Mouse (Mus musculus) mouse trophoblast stem cell (cell line): Measurements from ENCODE around the gene Atp1b2.

ENCODE experiments used
- in situ Hi-C, 2 experiments: fragments of 300-500 bp; cut with MseI, MboI; formaldehyde crosslinking; loops; 2 replicates in 1 of 2; 3 replicates in 1 of 2; pipeline ENCODE4 v1.15.1; 2025

The Atp1b2 gene

GRCm38 (mm10) chr11:69608525-69608924 lies 2.8 kb upstream of the Atp1b2 start:
- in situ Hi-C loops, result loop anchor here in 1 of 2 experiments (5.0 kb wide), 1 partner anchor 71 kb away; no protein-coding TSS in a partner anchor

GRCm38 (mm10) chr11:69606832-69607231 lies 1.1 kb upstream of the Atp1b2 start:
- in situ Hi-C loops, result loop anchor here in 1 of 2 experiments (5.0 kb wide), 1 partner anchor 70 kb away; no protein-coding TSS in a partner anchor

GRCm38 (mm10) chr11:69606491-69606795 lies 701 bp upstream of the Atp1b2 start:
- in situ Hi-C loops, result loop anchor here in 1 of 2 experiments (5.0 kb wide), 1 partner anchor 69 kb away; no protein-coding TSS in a partner anchor

- in situ Hi-C loops, result loop anchor here in 1 of 2 experiments (5.0 kb wide), 1 partner anchor 68 kb away; no protein-coding TSS in a partner anchor
Measured at GRCm38 (mm10) chr11:69604795-69605664, 712 bp downstream of the Atp1b2 start.

- in situ Hi-C loops, result no loop called here
Measured at GRCm38 (mm10) chr11:69604347-69604746, 1.4 kb downstream of the Atp1b2 start.

- in situ Hi-C loops, result no loop called here
Measured at GRCm38 (mm10) chr11:69603516-69603915, 2.2 kb downstream of the Atp1b2 start.

GRCm38 (mm10) chr11:69601768-69602167 lies 4.0 kb downstream of the Atp1b2 start:
- in situ Hi-C loops, result no loop called here

- in situ Hi-C loops, result no loop called here
Measured at GRCm38 (mm10) chr11:69600098-69600497, 5.6 kb downstream of the Atp1b2 start.

- in situ Hi-C loops, result no loop called here
Measured at GRCm38 (mm10) chr11:69599436-69599835, 6.3 kb downstream of the Atp1b2 start.

GRCm38 (mm10) chr11:69594853-69595252 lies 10.9 kb downstream of the Atp1b2 start:
- in situ Hi-C loops, result no loop called here

- in situ Hi-C loops, result no loop called here
Measured at GRCm38 (mm10) chr11:69592799-69593198, 12.9 kb downstream of the Atp1b2 start.

GRCm38 (mm10) chr11:69591899-69592637 lies 13.7 kb downstream of the Atp1b2 start:
- in situ Hi-C loops, result no loop called here

GRCm38 (mm10) chr11:69591424-69591823 lies 14.3 kb downstream of the Atp1b2 start:
- in situ Hi-C loops, result no loop called here

GRCm38 (mm10) chr11:69590622-69591021 lies 15.1 kb downstream of the Atp1b2 start:
- in situ Hi-C loops, result no loop called here

GRCm38 (mm10) chr11:69589207-69589834 lies 16.4 kb downstream of the Atp1b2 start:
- in situ Hi-C loops, result no loop called here

GRCm38 (mm10) chr11:69585718-69586325 lies 19.9 kb downstream of the Atp1b2 start:
- in situ Hi-C loops, result no loop called here

GRCm38 (mm10) chr11:69584937-69585336 lies 20.8 kb downstream of the Atp1b2 start:
- in situ Hi-C loops, result no loop called here

GRCm38 (mm10) chr11:69584008-69584407 lies 21.7 kb downstream of the Atp1b2 start:
- in situ Hi-C loops, result no loop called here

- in situ Hi-C loops, result no loop called here
Measured at GRCm38 (mm10) chr11:69582230-69582805, 23.4 kb downstream of the Atp1b2 start.

GRCm38 (mm10) chr11:69581814-69582213 lies 23.9 kb downstream of the Atp1b2 start:
- in situ Hi-C loops, result no loop called here

GRCm38 (mm10) chr11:69581147-69581688 lies 24.5 kb downstream of the Atp1b2 start:
- in situ Hi-C loops, result no loop called here
